Mouse (Mus musculus) spleen, postnatal 14 days (tissue): ENCODE results near the gene Olfr1106.

Experiments
- DNase-seq, 2 experiments: peaks; one replicate each; pipeline ENCODE4 v3.0.0; 2021 to 2022; ENCODE audit warnings: low spot score in 2 of 2

The Olfr1106 gene

DNA sequence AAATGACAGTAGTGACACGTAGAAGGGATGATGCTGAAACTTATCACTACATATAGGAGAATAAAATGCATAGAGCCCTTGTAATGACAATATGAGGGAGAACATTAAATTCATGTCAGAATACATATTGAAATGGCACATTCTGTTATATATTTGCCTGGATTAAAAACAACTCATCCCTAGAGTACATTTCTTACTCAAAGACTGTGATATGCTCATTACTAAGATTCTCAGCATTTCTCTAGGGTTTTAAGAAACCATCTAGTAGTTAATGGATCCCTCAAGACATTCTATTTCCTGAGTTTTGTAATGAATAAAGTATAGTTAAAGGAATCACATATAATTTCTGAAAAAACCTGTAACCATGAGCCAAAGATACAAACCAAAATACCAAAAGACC lies at the start of gene Olfr1106:
TSS of gene Olfr1106 (minus strand) at position 101 of the 400 bp plus-strand sequence.
- DNase-seq, result no peak

GRCm38 (mm10) chr2:87095908-87096307 lies 43.8 kb upstream of the Olfr1106 start, which contains the start of gene Olfr1109:
Gene Olfr1109, minus strand, starts transcription at chr2:87096008.
- DNase-seq, result no peak

GRCm38 (mm10) chr2:87075717-87076116 lies 23.6 kb upstream of the Olfr1106 start, which contains the start of gene Olfr1107:
Gene Olfr1107, minus strand, starts transcription at chr2:87075817.
- DNase-seq, result no peak

DNA sequence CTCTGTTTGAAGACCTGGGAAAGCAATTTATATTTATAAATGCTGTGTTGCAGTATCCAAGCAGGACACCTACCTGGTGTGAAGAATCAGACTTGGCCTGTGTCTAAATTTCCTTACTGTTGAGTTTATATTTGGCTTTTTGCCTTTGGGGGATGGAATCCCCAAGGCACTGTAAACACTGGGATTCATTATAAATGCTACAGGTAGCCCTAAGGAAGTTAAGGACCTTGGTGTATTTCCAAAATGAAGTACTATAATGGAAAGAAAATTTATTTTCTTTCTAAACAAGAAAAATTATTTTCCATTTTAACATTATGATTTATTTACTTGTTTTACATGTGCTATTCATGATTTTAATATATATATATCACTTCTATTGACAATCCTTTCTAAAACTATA lies 15.6 kb downstream of the Olfr1106 start, which contains the start of gene Olfr1105:
TSS of gene Olfr1105 (minus strand) at position 101 of the 400 bp plus-strand sequence.
- no peak for DNase-seq

GRCm38 (mm10) chr2:87026980-87027379 lies 25.1 kb downstream of the Olfr1106 start, which contains the start of gene Olfr1104:
Gene Olfr1104, minus strand, starts transcription at chr2:87027080.
- no peak for DNase-seq

DNA sequence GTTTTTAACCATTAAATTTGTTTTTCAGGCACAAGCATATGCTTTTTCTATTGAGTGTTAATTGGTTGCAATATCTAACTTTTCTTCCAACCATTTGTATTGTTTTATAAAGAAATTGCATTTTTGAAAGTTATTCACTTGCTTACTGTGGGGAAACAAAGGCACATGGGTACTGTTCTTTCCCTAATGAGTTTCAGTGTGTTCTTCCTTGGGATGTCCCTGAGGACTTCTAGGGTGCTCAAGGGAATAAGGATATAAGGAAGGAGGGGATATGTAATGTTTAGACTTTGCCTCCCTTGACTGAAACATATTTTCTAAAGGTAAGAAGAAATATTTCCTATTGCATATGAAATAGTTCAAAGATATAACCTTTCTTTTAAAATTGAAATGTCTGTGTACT lies 54.0 kb downstream of the Olfr1106 start, which contains the start of gene Olfr1102:
TSS of gene Olfr1102 (plus strand) at position 301 of the 400 bp plus-strand sequence.
- DNase-seq, result no peak
